Mouse (Mus musculus): ENCODE measurements around the gene Cbx4. TPM values are rescaled to one million over a fixed set of nuclear protein-coding genes. Genes with fewer than 3 reads are reported as not detected.

Cbx4 gene
- total RNA-seq, 2 experiments from 2014 or later, result 6.5 to 7.2 TPM

DNA sequence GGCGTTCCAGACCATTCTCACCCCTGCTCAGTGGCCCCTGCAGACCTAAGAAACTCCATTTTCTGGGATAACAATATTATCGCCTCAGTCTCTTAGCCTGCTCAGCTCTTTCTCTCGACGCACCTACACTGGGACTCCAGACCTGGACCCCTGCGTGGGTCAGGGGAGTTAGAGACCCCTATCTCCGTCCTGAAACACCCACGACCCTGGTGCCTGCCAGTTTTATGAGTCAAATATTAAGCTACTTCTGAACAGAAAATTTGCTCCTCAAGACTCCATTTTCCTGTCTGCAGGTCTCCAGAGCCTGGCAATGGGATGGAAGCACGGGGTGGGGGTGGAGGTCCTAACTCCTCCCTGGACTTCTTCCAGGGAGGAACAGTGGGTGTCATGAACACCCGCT, 28.7 kb downstream of the Cbx4 start:
- DNase-seq, result peak in 1 of 2 experiments; percentile 51

- peak; percentile 50 to 74 for DNase-seq
Observed at GRCm38 (mm10) chr11:119056301-119057211, 29.5 kb downstream of the Cbx4 start.

DNA sequence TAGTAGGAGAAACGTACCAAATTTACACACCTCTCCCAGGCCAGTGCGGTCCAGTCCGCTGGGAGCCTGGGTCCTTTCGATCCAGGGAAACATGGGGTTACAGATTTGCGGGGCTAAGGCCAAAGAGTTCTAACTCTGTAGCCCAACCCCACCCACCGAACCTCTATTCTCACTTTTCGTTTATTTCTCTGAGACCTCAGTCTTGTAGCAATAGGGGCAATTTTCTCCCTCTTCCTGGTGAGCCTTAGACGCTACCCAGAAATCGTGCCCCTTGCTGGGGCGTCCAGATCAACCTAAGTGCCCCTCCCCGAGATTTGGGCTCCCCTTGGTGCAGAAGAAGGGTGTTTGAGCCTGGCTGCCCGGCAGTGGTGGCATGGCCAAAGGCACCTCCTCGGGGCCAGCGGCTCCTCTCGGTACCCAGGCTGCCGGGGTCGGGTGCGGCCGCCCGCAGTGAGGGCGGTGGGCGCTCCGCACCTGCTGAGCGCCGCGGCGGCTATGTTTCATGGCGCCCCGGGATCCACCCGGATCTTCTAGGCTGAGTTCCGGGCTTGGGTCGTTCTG, 30.4 kb downstream of the Cbx4 start:
- peak in 1 of 2 experiments; percentile 59 for DNase-seq

- peak in 1 of 2 experiments; percentile 52 for DNase-seq
Observed at GRCm38 (mm10) chr11:119054351-119055345, 31.4 kb downstream of the Cbx4 start.

- peak in 1 of 2 experiments; percentile 26 for DNase-seq
Observed at GRCm38 (mm10) chr11:119053738-119054350, 32.2 kb downstream of the Cbx4 start.

GRCm38 (mm10) chr11:119053257-119053670, 32.8 kb downstream of the Cbx4 start:
- peak; percentile 75 to 79 for DNase-seq

GRCm38 (mm10) chr11:119052661-119053256, 33.3 kb downstream of the Cbx4 start:
- DNase-seq, result peak; percentile 52 to 57

DNA sequence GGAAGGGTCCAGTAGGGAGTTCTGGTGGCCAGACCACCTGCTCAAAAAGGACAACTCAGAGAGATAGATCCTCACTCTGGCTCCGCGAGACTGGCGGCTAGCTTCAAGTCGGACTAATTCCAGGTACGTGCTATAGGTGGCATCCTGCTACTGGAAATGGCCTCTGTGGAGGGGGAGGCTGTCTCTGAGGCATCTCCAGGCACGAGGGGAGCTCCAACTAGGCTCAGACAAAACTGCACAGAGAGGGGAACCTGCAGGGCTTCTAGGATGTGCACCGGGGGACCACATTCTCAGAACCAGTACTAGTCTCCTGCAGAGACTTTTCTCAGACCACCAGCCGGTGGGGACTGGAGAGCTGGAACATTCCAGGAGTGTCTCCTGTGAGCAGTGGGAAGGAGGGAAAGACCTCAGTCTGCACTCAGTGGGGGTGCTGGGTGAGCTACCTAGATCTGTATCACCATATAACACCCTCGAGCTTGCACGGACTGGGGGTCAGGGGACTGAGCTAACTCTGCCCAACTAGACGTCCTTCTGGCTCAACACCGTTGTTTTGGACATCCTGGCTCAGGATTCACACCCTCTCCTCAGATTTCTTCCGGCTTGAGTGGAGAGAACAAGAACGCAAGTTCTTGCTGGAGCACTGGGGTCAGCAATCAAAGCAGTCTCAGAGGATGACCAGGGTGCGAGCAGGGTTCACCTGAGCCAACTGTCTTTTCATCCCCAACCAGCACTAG, 33.9 kb downstream of the Cbx4 start:
- DNase-seq, result peak; percentile 32 to 40

GRCm38 (mm10) chr11:119051426-119051825, 34.6 kb downstream of the Cbx4 start:
- no peak for DNase-seq

DNA sequence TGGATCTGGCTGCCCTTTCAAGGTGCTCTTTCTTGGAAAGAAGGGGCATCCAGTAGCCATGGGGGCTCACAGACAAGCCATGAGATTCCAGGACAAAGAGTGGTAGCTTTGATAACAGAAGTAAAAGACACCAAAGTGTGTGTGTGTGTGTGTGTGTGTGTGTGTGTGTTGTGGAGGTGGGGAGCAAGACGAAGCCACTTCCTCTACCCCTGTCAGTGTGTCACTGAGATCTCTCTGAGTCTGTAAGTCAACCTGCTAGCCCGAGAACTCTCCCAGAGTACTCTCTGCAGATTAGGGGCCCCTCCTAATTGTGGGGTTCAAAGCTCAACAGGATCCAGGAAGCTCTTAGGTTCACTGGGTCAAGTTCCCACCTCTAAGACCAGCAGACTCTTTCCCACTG, 35.7 kb downstream of the Cbx4 start:
- DNase-seq, result no peak

DNA sequence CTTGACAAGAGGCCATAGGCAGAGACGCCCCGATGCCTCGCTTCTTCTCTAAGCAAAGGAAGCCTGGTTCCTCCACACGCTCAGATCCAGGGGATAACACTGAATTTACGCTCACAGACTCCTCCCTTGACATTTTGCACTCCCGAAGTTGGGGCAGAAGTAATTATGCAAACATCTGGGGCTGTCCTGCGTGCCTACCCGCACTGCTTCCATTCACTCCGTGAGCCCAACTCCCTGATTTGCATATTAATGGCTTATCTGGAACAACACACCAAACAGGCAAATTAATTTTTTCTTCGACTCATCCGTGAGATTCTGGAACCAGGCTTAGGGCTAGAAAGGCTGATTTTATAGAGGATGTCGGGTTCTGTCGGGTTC, 37.9 kb downstream of the Cbx4 start:
- DNase-seq, result no peak

- DNase-seq, result peak in 1 of 2 experiments; percentile 43
Observed at GRCm38 (mm10) chr11:119047261-119048132, 38.5 kb downstream of the Cbx4 start.

DNA sequence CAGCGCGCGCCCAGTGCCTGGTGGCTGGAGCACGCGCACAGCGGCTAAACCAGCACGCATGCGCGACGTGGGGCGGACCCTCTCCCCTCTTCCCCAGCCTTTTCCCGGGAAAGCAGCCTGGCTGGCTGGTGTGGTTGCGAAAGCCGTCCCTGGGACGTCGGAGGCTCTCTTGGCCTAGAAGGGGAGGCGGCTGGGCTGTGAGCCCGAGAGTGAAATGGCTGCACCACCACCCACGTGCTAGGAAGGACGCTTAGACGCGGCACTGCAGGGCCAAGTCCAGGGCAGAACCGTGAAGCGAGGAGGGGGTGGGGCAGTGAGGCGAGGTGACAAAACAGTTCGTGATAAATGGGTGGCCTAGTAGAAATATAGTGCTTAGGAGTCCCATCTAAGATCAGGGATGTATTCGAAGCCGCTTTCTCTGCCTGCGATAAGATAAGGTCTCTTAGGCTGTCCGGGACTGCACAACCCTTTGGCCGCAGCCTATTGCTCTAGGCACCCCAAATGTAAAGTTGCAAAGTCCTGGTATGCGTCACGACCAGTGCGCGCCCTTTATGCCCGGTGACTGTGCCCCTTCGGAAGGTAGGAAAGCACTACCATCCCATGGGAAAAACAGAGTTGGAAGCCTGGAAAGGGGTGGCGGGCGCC, 39.3 kb downstream of the Cbx4 start:
- DNase-seq, result peak; percentile 80 to 82

DNA sequence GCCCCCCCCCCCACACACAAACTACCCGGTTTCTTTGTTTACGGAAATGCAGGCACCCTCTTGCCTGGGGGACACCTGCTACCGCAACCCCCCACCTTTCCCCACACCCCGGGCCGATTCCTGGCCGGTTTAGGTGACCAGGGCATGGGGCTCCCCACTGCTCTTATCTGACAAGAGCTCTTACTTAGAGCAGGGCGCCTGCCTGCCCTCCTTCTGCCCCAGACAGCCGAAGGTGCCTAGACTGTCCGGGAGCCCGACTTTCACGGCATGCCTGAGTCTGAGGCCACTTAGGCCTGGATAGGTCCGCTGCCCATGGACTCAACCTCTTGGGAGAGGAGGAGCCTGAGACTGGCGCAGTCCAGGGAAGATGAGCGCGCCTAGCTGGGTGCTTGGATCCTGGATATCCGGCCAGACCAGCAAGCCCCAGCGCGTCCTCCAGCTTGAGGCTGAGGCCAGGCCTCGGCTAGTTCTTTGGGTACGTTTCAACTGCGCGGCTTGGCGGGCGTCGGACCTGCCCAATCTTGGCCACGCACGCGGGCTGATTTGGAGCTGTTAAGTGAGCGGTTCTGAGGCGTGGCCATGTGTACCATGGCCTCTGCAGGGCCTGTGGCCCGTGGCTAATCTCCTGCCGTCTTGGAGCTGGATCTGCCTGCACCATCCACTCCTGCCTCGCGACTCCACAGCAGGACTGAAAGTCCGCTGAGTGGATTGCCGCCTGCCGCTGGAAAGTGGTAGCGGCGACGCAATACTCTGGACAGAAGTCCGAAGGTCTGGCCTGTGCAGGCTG, 41.3 kb downstream of the Cbx4 start:
- DNase-seq, result peak; percentile 52 to 59

- peak in 1 of 2 experiments; percentile 56 for DNase-seq
Observed at GRCm38 (mm10) chr11:119043761-119044550, 42.1 kb downstream of the Cbx4 start.

- DNase-seq, result no peak
Observed at GRCm38 (mm10) chr11:119043273-119043540, 42.8 kb downstream of the Cbx4 start.

- DNase-seq, result peak in 1 of 2 experiments; percentile 52
Observed at GRCm38 (mm10) chr11:119042466-119043272, 43.4 kb downstream of the Cbx4 start.
